Comparison of ENCODE assay signal across 23 mouse cellular contexts in genomic region chr7:18862801-18863200, GRCm38 (mm10). TPM values are rescaled to one million over a fixed set of nuclear protein-coding genes. Genes with fewer than 3 reads are reported as not detected.
DNase-seq lines count a peak whose midpoint lies in the region; ATAC-seq and TF ChIP-seq lines count a peak whose summit lies in the region.
"Had no signal": no experiment of that assay in that cellular context is flagged by ENCODE, and none has a peak within 500 bp of the region (broad histone marks: within the 10 kb centered on the region; RNA-seq: fewer than 3 reads in every experiment).

No protein-coding gene starts in this region.

- H3K4me2 ChIP-seq in lung, postnatal 0 days (replicated peaks; ENCODE audit: low read depth, low read length): no peak overlapping the region
- H3K4me2 ChIP-seq: embryonic facial prominence, embryonic 13.5 days; forebrain, embryonic 12.5 days; heart, embryonic 13.5 days; hindbrain, embryonic 12.5 days had no signal

- TF ChIP-seq EP300 in lung, postnatal 0 days (IDR thresholded peaks at IDR 0.05): 0 out of 2 replicates have a peak, but pooled peaks have one; percentile 13

- H3K4me1 ChIP-seq in lung, postnatal 0 days (ENCODE audit: insufficient read depth, low read depth, low read length): no peaks in the 10 kb centered on the region
- peaks cover 16% of the 10 kb centered on the region for H3K4me1 ChIP-seq in lung, adult 2 months (ENCODE audit: control insufficient read depth, insufficient read depth, low read length)
- H3K4me1 ChIP-seq: forebrain, embryonic 12.5 days; hindbrain, embryonic 12.5 days had no signal

- whole genome bisulfite sequencing in lung, postnatal 0 days: 67% methylated on average over 6 of the region's 6 CpGs
- 66% methylated on average over 6 of the region's 6 CpGs for WGBS in lung, adult 2 months

- peak; percentile 5; the same call in 1 of the 2 replicates for TF ChIP-seq CTCF in lung, postnatal 0 days (IDR thresholded peaks at IDR 0.05)
- TF ChIP-seq CTCF in lung, adult 2 months (IDR thresholded peaks at IDR 0.05; ENCODE audit: insufficient read depth, low read length): no peak

- no peaks in the 10 kb centered on the region for H3K9me3 ChIP-seq in lung, postnatal 0 days (ENCODE audit: low read length)
- H3K9me3 ChIP-seq: forebrain, embryonic 12.5 days had no signal

- H3K27ac ChIP-seq in lung, postnatal 0 days (ENCODE audit: low read length): no peak overlapping the region
- H3K27ac ChIP-seq: embryonic facial prominence, embryonic 13.5 days; forebrain, embryonic 12.5 days; heart, embryonic 13.5 days; hindbrain, embryonic 12.5 days had no signal

- TF ChIP-seq POLR2A in lung, adult 2 months (IDR thresholded peaks at IDR 0.05; ENCODE audit: borderline replicate concordance, extremely low read depth, low read depth, low read length): no peak

- H3K27me3 ChIP-seq in lung, postnatal 0 days (replicated peaks; ENCODE audit: insufficient read depth, low read length): no peaks in the 10 kb centered on the region
- H3K27me3 ChIP-seq: embryonic facial prominence, embryonic 13.5 days; forebrain, embryonic 12.5 days; heart, embryonic 13.5 days; hindbrain, embryonic 12.5 days had no signal

- no peak overlapping the region for H3K9ac ChIP-seq in lung, postnatal 0 days (replicated peaks; ENCODE audit: low read depth)
- H3K9ac ChIP-seq: embryonic facial prominence, embryonic 13.5 days; forebrain, embryonic 12.5 days; heart, embryonic 13.5 days; hindbrain, embryonic 12.5 days had no signal

- no peaks in the 10 kb centered on the region for H3K36me3 ChIP-seq in lung, postnatal 0 days (ENCODE audit: insufficient read depth, low read length)
- H3K36me3 ChIP-seq: embryonic facial prominence, embryonic 13.5 days; forebrain, embryonic 12.5 days; heart, embryonic 13.5 days; hindbrain, embryonic 12.5 days had no signal

- no peak overlapping the region for H3K4me3 ChIP-seq in lung, postnatal 0 days (ENCODE audit: low read depth, low read length)
- H3K4me3 ChIP-seq in lung, adult 2 months (replicated peaks; ENCODE audit: extremely low read depth, low read depth, low read length): no peak overlapping the region
- H3K4me3 ChIP-seq: embryonic facial prominence, embryonic 13.5 days; forebrain, embryonic 12.5 days; heart, embryonic 13.5 days; hindbrain, embryonic 12.5 days had no signal

- no peak for ATAC-seq in lung, postnatal 0 days
- ATAC-seq: forebrain, embryonic 16.5 days; hindbrain, embryonic 16.5 days; inflammation-experienced regulatory T-cells, adult 6 months had no signal

- DNase-seq in lung, postnatal 0 days (ENCODE audit: low spot score): no peak
- no peak for DNase-seq in lung, adult 2 months
- peak; percentile 39 for DNase-seq in 416B (ENCODE audit: low read depth)
- peak; percentile 25 for DNase-seq in lung, postnatal 10 days
- DNase-seq in gastrocnemius, postnatal 25 days: no peak
- no peak for DNase-seq in embryo, embryonic 10 days (ENCODE audit: low spot score)
- DNase-seq: adrenal gland, postnatal 10 days; cerebellum, adult 11 months; cerebellum, adult 9-10 months; cerebellum, postnatal 25 days; gastrocnemius, postnatal 10 days; heart, postnatal 36 days had no signal

RNA-seq across cellular contexts. Expression of gene Pglyrp1, which starts 8.3 kb away (rescaled TPM):
- 45.6 and 51.1 TPM in 2 replicates for polyA plus RNA-seq in lung, postnatal 0 days (2015; fragmentation: Nextera tagmentation; extraction: Ambion mirVana)
- 46.7 and 112 TPM in 2 replicates for polyA plus RNA-seq in lung, adult 2 months (2012; rRNA removed)
- under 1 TPM; 0.51 to 0.67 TPM for total RNA-seq in gastrocnemius, postnatal 25 days (2021)

RNA-seq across cellular contexts. Expression of gene Mill2, which starts 23.0 kb away (rescaled TPM):
- polyA plus RNA-seq in lung, postnatal 0 days (2015; fragmentation: Nextera tagmentation; extraction: Ambion mirVana): 4.3 and 5.7 TPM in 2 replicates
- polyA plus RNA-seq in lung, adult 2 months (2012; rRNA removed): 17.1 and 27.9 TPM in 2 replicates
- total RNA-seq in gastrocnemius, postnatal 25 days (2021): 1 to 10 TPM; 2.8 to 3.4 TPM
- total RNA-seq: CH12.LX had no signal

RNA-seq across cellular contexts. Expression of gene Psg17, which starts 41.4 kb away (rescaled TPM):
- polyA plus RNA-seq in lung, postnatal 0 days (2015; fragmentation: Nextera tagmentation; extraction: Ambion mirVana): not detected in 2 replicates
- polyA plus RNA-seq in lung, adult 2 months (2012; rRNA removed): 0.27 and 1.1 TPM in 2 replicates
- total RNA-seq in gastrocnemius, postnatal 25 days (2021): not detected
- total RNA-seq: adrenal gland, postnatal 10 days; adrenal gland, postnatal 4 days; CH12.LX; gastrocnemius, postnatal 10 days; heart, adult 8-10 months; heart, postnatal 36 days had no signal
- polyA plus RNA-seq: embryonic facial prominence, embryonic 13.5 days; forebrain, embryonic 12.5 days; forebrain, embryonic 16.5 days; heart, embryonic 13.5 days; heart, postnatal 0 days; hindbrain, embryonic 12.5 days; hindbrain, embryonic 16.5 days; inflammation-experienced regulatory T-cells, adult 6 months had no signal

RNA-seq across cellular contexts. Expression of gene Ccdc61, which starts 47.4 kb away (rescaled TPM):
- 17.6 and 19.0 TPM in 2 replicates for polyA plus RNA-seq in lung, postnatal 0 days (2015; fragmentation: Nextera tagmentation; extraction: Ambion mirVana)
- polyA plus RNA-seq in lung, adult 2 months (2012; rRNA removed): 22.7 and 26.9 TPM in 2 replicates
- 1 to 10 TPM; 5.2 to 6.5 TPM for total RNA-seq in gastrocnemius, postnatal 25 days (2021)

Comparison
In these comparisons a context has a peak if more than half of its experiments do, and no peak if none do; other contexts are left out.
1. DNase-seq: peak in 416B (single experiment) and lung, postnatal 10 days (single experiment); none in lung, postnatal 0 days (single experiment), lung, adult 2 months (single experiment), gastrocnemius, postnatal 25 days (single experiment) and embryo, embryonic 10 days (single experiment).